Mouse (Mus musculus) lung, embryonic 14.5 days (tissue): ENCODE data around the gene Zfand3. TPM values are rescaled to one million over a fixed set of nuclear protein-coding genes. Genes with fewer than 3 reads are reported as not detected.
A peak's percentile ranks its signal among the peaks of the same experiment; 100 is the strongest.

Source experiments
- ATAC-seq: fragments of 200-750 bp; cut with Nextera tagmentation; 2 replicates; pipeline ENCODE4 v1.8.0; 2017; ENCODE audit warnings: mild to moderate bottlenecking, moderate TSS enrichment, moderate library complexity; ENCODE audit not compliant: insufficient read depth
- DNase-seq: peaks from one replicate; pipeline ENCODE4 v3.0.0-alpha.2; 2015
- H3K27ac ChIP-seq: fragments of 300-500 bp; sonication (generic); 2 replicates; pipeline ENCODE4 v1.5.1; 2014; ENCODE audit warnings: low read depth, mild to moderate bottlenecking, moderate library complexity
- H3K27me3 ChIP-seq: fragments of 300-500 bp; sonication (generic); 2 replicates; pipeline ENCODE4 v1.6.1; 2014; ENCODE audit warnings: low read length, control low read depth; ENCODE audit not compliant: insufficient read depth
- H3K36me3 ChIP-seq: fragments of 300-500 bp; sonication (generic); 2 replicates; pipeline ENCODE4 v1.6.1; 2014; ENCODE audit warnings: control low read depth; ENCODE audit not compliant: insufficient read depth
- H3K4me1 ChIP-seq: fragments of 300-500 bp; sonication (generic); 2 replicates; pipeline ENCODE4 v1.6.1; 2014; ENCODE audit warnings: antibody characterized with exemption, control low read depth; ENCODE audit not compliant: insufficient read depth
- H3K4me2 ChIP-seq: fragments of 300-500 bp; sonication (generic); 2 replicates; pipeline ENCODE4 v1.6.1; 2014; ENCODE audit warnings: mild to moderate bottlenecking
- H3K4me3 ChIP-seq: fragments of 300-500 bp; sonication (generic); 2 replicates; pipeline ENCODE4 v1.5.1; 2014; ENCODE audit warnings: low read depth, low read length
- H3K9ac ChIP-seq: fragments of 300-500 bp; sonication (generic); 2 replicates; pipeline ENCODE4 v1.6.1; 2014
- H3K9me3 ChIP-seq: fragments of 300-500 bp; sonication (generic); 2 replicates; pipeline ENCODE4 v1.6.1; 2016; ENCODE audit warnings: low read depth, low read length, control low read depth
- CTCF ChIP-seq: IDR thresholded peaks from 2 replicates; pipeline ENCODE4 v1.5.1; 2016; ENCODE audit warnings: antibody characterized with exemption, low read depth
- WGBS: fragments of 180-500 bp; shearing (Covaris S2); extraction: QIAGEN DNeasy Blood & Tissue Kit; methylation state at CpG from one replicate; pipeline ENCODE4 v1.1.7; 2014; 5-methylcytosine and 5-hydroxymethylcytosine counted together
- polyA plus RNA-seq: library from polyadenylated mRNA; unstranded; fragments of >200 nt; fragmentation: Nextera tagmentation; extraction: Ambion mirVana; gene quantifications from 2 replicates; pipeline ENCODE4 v1.2.1, GENCODE M21; 2014

The Zfand3 gene
- polyA plus RNA-seq, 1 experiment from 2014 or later: 47.5 TPM

DNA sequence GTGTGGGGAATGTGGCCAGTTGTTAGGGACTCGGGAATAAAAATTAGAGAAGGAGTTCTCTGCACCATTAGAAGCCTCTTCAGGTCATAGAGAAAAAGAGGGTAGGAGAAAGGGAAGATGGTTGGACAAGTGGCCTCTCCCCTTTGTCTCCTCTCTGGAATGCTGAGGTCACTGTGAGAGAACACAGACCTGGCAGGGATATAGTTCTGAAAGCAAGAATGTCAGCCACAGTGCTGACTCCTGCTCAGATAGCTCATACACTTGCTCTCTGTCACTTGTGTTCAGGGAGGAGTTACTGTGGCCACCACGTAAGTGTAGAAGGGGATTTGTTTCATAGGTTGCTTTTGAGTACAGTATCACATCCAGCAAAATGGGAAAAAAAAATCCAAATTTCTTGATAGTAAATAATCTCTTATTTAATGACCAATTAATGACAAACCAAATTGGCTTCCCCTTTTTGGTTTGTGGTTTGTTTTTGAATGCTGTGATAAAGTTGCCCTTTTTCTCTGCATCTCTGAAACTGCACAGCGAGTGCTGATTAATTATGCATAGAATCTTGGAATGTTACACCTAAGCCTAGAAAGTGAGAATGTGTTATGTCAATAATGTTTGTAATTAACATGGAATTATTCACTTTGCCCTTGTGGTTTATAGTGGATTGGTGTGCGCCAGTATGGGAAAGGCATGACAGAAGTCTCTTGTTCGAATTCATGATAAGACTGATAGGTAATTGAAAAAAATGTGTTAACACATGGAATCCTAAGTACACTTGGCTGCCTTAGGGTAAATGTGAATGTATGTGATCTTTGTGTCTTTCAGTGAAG lies 47.2 kb downstream of the Zfand3 start:
- ATAC-seq (no peak), DNase-seq (no peak)
- H3K4me1 ChIP-seq: peaks cover 3% of the 10 kb centered on the region; the same call in 1 of the 2 replicates
- no peak overlapping the region for H3K4me3 ChIP-seq
- H3K27me3 ChIP-seq: no peaks in the 10 kb centered on the region
- H3K27ac ChIP-seq: no peak overlapping the region
- TF ChIP-seq CTCF: no peak
- 85% methylated on average over 5 of the region's 5 CpGs for WGBS
- no peak overlapping the region for H3K4me2 ChIP-seq
- H3K9me3 ChIP-seq: no peaks in the 10 kb centered on the region
- no peaks in the 10 kb centered on the region for H3K36me3 ChIP-seq
- H3K9ac ChIP-seq: no peak overlapping the region

DNA sequence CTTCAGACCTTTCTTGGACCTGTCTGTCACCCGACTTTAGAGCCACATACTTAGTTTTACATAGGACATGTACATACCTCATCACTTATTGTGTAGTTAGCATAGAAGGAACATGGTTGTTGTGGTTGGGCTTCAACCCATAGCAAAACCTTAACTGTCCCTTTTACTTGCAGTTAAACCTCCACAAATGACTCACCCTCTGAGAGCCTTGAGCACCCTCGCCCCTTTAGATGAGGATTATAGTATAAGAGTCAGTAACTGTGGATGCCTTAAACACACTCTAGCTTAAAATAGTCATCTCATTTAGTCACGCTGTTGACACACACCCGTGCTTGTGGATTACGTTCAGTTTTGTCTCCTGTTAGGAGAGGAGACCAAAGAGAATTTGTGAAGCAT lies 47.8 kb downstream of the Zfand3 start:
- Histone ChIP-seq H3K9ac (no peak overlapping the region), H3K36me3 (no peaks in the 10 kb centered on the region), H3K4me1 (no peaks in the 10 kb centered on the region), H3K4me3 (no peak overlapping the region), H3K27ac (no peak overlapping the region), H3K4me2 (no peak overlapping the region), H3K27me3 (no peaks in the 10 kb centered on the region), H3K9me3 (no peaks in the 10 kb centered on the region)
- DNase-seq (no peak), ATAC-seq (no peak)
- 91% methylated on average over 5 of the region's 5 CpGs for WGBS
- no peak for TF ChIP-seq CTCF

DNA sequence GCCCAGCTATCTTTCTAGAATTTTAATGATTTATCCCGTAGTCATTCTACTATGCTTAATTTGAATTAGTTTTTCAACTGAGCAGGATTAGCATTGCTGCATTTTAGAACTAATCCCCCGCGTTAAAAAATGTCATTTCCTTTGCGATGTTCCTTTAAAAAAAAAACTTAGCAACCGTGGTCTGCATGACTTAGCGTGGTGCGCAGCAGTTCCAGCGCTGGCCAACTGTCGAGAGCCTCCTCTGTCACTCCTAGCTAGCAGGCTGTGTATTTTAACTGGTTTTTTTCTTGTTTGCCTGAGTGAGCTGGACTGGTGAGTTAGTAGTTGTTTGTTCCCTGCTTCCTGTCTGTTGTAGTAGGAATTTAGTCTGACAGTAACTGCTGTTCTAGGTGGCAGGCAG lies 48.9 kb downstream of the Zfand3 start:
- ATAC-seq (no peak; the same call in 1 of the 2 replicates), DNase-seq (peak; percentile 56)
- Histone ChIP-seq H3K4me2 (no peak overlapping the region), H3K27me3 (no peaks in the 10 kb centered on the region), H3K4me3 (no peak overlapping the region), H3K4me1 (peaks cover 4% of the 10 kb centered on the region; the same call in 1 of the 2 replicates), H3K9me3 (no peaks in the 10 kb centered on the region), H3K9ac (no peak overlapping the region), H3K27ac (no peak overlapping the region), H3K36me3 (no peaks in the 10 kb centered on the region)
- TF ChIP-seq CTCF: no peak
- 59% methylated on average over 9 of the region's 9 CpGs for WGBS

- ATAC-seq (no peak), DNase-seq (no peak)
- no peak overlapping the region for H3K9ac ChIP-seq
- H3K27ac ChIP-seq: no peak overlapping the region
- no peak overlapping the region for H3K4me2 ChIP-seq
- WGBS: 81% methylated on average over 2 of the region's 2 CpGs
- H3K27me3 ChIP-seq: no peaks in the 10 kb centered on the region
- H3K9me3 ChIP-seq: no peaks in the 10 kb centered on the region
- H3K36me3 ChIP-seq: no peaks in the 10 kb centered on the region
- peaks cover 4% of the 10 kb centered on the region; the same call in 1 of the 2 replicates for H3K4me1 ChIP-seq
- H3K4me3 ChIP-seq: no peak overlapping the region
- TF ChIP-seq CTCF: no peak
Observed at GRCm38 (mm10) chr17:30053871-30054270, 49.3 kb downstream of the Zfand3 start.

DNA sequence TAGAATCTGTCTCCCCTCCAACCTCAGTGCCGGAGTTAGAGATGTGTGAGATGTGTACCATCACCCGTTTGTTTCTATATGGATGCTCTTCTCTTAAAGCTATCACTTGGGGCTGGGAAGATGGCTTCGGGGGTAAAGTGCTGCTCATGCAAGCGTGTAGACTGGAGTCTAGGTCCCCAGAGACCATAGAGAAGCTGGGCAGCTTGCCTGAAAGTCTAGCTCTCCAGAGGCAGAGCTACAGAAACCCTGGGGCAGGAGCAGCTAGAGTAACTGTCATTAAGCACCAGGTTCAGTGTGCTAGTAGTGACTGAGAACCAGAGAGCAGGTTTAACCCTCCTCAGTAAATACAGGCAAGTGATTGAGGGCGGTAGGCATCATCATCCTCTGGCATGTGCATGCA lies 51.7 kb downstream of the Zfand3 start:
- Histone ChIP-seq H3K4me3 (no peak overlapping the region), H3K9me3 (no peaks in the 10 kb centered on the region), H3K9ac (no peak overlapping the region), H3K4me1 (peaks cover 7% of the 10 kb centered on the region), H3K4me2 (no peak overlapping the region), H3K27me3 (no peaks in the 10 kb centered on the region), H3K36me3 (no peaks in the 10 kb centered on the region), H3K27ac (no peak overlapping the region)
- no peak for ATAC-seq
- 85% methylated on average over 5 of the region's 5 CpGs for WGBS
- no peak for TF ChIP-seq CTCF
- no peak for DNase-seq

DNA sequence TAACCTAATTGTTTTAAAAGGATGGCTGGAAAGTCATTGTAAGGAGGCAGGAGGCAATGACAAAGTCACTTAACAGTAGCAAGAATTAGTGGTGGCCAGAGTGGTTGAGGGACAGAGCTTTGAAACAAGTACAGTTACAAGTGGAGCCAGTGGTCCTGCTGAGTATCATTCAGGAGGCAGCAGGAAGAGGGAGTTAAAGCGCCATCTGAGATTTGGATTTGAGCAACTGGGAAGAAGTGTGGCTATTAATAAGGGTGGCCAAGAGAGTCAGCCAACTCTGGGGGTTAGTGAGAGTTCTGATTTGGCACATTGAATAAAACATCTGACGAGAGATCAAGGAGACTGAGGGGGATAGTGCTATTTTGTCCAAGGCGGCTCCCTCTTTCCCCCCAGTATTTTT lies 54.1 kb downstream of the Zfand3 start:
- no peak for TF ChIP-seq CTCF
- H3K4me3 ChIP-seq: no peak overlapping the region
- no peaks in the 10 kb centered on the region for H3K36me3 ChIP-seq
- H3K27ac ChIP-seq: no peak overlapping the region
- H3K4me2 ChIP-seq: no peak overlapping the region
- ATAC-seq (no peak), DNase-seq (no peak)
- 64% methylated on average over 3 of the region's 3 CpGs for WGBS
- H3K4me1 ChIP-seq: peaks cover 7% of the 10 kb centered on the region
- H3K9ac ChIP-seq: no peak overlapping the region
- no peaks in the 10 kb centered on the region for H3K9me3 ChIP-seq
- no peaks in the 10 kb centered on the region for H3K27me3 ChIP-seq

- ATAC-seq: no peak
- DNase-seq: no peak
- no peak overlapping the region for H3K27ac ChIP-seq
- 70% methylated on average over 5 of the region's 5 CpGs for WGBS
- H3K9me3 ChIP-seq: no peaks in the 10 kb centered on the region
- no peak for TF ChIP-seq CTCF
- no peaks in the 10 kb centered on the region for H3K27me3 ChIP-seq
- no peak overlapping the region for H3K4me3 ChIP-seq
- no peak overlapping the region for H3K4me2 ChIP-seq
- H3K36me3 ChIP-seq: no peaks in the 10 kb centered on the region
- no peak overlapping the region for H3K9ac ChIP-seq
- H3K4me1 ChIP-seq: peaks cover 7% of the 10 kb centered on the region
Observed at GRCm38 (mm10) chr17:30059066-30059465, 54.5 kb downstream of the Zfand3 start.
